Mouse (Mus musculus) kidney, adult 10 weeks (tissue): ENCODE data around the gene Vsig2. TPM values are rescaled to one million over a fixed set of nuclear protein-coding genes. Genes with fewer than 3 reads are reported as not detected.

Experiments
- polyA plus RNA-seq: library from polyadenylated mRNA; stranded (reverse); fragments of 350-450 nt; fragmentation: Illumina TruSeq; extraction: RNeasy Lipid Tissue Mini Kit (QIAGEN cat#74804); gene quantifications from one replicate; pipeline ENCODE4 v1.2.3, GENCODE M21; 2014; ENCODE audit warnings: low read depth, low replicate concordance

Gene Vsig2
- 0.81 TPM for polyA plus RNA-seq

DNA sequence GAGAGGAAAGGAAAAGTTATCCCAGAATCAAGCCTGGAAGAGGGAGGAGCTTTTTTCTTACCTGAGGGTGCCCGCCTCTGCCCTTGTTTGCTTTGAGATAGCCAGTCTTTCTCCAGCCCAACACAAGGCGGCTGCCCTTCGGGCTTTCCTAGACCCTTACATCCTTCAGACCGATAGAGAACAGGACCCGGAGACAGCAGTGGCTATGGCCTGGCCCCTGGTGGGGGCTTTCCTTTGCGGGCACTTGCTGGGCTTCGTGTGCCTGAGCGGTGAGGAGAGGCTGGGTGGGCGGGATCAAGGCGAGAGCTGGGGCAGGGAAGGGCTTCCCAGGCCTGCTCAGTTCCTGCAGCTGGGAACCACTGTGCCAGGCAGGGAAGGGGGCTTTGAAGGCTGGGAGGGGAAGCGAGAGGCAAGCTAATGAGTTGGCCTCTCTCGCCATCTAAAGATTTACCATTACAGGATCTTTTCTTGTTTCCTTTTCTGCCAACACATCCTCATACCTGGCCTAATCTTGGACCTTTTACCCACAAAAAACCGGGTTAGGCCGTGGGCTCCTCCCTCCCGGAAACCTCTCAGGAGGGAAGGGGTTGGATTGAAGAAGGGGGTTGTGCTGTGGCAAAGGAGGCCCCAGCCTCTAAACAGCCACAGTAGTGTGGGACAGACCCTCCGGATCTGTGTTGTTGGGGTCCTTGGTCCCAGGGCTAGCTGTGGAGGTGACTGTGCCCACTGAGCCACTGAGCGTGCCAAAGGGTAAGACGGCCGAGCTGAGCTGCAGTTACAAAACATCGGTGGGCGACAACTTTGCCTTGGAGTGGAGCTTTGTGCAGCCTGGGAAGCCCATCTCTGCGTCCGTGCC is at the start of gene Vsig2:
Vsig2 (plus strand) TSS at position 86 of the 856 bp plus-strand sequence.

DNA sequence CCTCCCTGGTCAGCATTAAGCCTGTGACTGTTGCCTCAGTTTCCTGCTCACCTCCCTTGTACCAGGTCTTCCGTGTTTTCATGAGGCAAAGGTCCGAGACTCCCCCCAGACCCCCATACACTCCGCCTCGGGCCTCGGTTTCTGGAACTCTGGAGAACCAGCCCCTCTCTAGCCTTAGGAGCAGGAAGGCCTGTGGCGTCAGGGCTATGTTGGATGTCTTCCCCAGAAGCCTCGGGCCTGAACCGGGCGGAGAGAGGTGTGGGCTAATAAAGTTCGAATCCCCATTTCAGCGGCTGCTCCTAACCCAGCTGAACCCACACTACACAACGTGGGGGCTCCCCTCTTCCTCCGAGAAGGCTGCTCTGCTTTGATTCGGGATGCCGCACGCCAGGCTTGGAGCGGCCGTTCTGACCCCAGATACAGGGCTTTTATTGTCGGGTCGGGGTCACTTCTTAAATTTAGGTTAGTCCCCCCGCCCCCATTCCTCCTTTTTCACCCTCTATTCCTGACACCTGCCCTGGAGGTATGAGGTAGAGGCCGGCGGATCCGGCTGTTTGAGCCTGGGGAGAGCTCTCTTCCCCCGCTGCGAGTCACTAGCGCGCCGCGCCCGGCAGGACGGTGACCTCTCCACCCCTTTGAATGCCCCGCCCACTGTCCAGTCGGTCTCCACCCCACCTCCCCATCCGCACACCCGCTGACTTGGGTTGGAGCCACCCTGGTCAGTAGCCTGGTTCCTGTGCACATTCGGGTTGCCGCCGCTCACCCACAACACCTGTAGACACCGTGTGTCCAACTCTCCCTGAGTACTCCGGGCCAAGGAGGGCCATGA is 11.4 kb upstream of the Vsig2 start, which contains the start of gene Esam:
Esam (plus strand) TSS at position 683 of the 829 bp plus-strand sequence.

DNA sequence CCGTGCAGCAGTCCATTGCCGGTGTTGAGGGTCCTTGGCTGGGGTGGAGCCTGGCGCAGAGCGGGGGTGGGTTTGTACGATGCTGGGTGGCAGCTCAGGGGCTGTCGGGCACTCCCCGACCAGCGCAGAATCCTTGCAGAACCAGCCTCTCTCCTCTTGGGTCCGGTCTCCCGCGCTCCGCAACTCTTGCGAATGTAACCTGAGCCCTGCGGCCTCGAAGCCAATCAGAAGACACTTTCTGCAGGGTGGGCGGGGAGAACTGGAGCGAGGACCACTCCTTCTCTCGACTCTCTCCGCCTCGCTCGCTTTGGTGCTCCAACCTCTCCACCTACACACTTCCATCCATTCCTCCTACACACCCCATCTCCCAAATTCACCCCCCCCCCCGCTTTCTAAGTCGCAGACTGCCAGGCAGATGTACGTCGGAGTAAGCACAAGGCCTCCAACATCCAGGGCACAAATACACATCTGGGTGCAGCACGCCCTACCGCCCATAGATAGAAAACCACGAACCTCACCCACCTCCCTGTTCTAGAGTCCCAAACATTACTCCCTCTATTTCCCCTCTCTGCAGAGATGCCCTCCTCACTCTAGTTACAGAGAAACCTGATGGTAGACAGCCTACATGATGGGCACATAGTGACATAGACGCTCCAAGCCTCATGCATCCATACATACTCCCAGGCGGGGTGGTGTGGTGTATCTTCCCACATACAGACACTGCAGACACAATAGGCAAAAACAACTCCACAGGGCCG is 13.7 kb downstream of the Vsig2 start, which contains the start of gene Nrgn:
Nrgn (minus strand) TSS at position 369 of the 758 bp plus-strand sequence.

DNA sequence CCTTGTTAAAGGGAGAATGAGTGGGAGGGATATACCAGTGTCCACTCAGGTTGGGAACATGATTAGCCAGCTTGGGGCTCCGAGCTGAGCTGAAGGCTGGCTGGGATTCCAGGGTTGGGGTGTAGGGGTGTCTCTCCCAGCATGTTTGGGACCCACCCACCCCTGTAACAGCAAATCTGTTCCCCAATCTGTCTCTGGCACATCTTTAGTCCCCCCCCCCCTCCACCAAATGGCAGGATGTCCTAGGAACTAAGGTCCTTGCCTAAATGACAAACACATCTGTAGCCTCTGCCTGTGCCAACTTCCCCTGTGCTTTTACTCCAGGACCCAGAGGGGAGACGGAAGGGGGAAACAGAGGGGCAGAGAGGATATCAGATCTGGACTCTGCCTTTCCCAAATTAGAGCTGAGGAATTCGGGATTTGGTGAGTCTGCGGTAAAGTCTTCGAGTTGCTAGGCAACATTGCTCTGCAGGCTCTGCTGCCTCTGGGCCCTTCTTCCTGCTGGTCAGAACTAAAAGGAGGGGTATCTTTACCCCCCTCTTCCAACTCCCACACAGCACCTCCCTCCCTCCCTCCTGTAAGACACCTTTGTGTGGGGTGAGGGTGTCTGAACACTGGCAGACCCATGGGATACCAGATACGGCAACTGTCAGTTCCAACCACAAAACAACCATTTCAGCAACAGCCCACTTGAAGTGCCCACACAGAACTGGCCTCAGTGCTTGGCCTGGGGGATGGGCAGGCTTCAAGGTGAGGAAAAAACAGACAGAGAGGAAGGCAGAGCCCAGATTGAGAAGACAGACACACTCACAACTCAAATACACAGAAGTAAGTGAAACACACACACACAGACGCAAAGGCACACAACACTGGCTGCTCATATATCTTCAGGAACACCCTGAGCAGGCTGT is 16.0 kb downstream of the Vsig2 start, which contains the start of gene Siae:
Siae (plus strand) TSS at position 861 of the 911 bp plus-strand sequence.

Other genes with a start within 250 kb of the Vsig2 start
- 4.8 TPM for gene Ccdc15, start 190.8 kb upstream of the Vsig2 start, polyA plus RNA-seq
- not detected for gene Hepacam, start 171.9 kb upstream of the Vsig2 start, polyA plus RNA-seq
- gene Robo4, start 137.4 kb upstream of the Vsig2 start, polyA plus RNA-seq = 1.3 TPM
- 0.44 TPM for gene Robo3, start 106.0 kb upstream of the Vsig2 start, polyA plus RNA-seq
- 25.3 TPM for gene Msantd2, start 49.9 kb upstream of the Vsig2 start, polyA plus RNA-seq
- 8.1 TPM for gene Esam, start 11.2 kb upstream of the Vsig2 start, polyA plus RNA-seq
- gene Nrgn, start 13.6 kb downstream of the Vsig2 start, polyA plus RNA-seq = 0.32 TPM
- gene Siae, start 16.4 kb downstream of the Vsig2 start, polyA plus RNA-seq = 36.8 TPM
- 52.4 TPM for gene Spa17, start 74.5 kb downstream of the Vsig2 start, polyA plus RNA-seq
- gene Tbrg1, start 118.1 kb downstream of the Vsig2 start, polyA plus RNA-seq = 12.4 TPM
- not detected for gene Panx3, start 130.0 kb downstream of the Vsig2 start, polyA plus RNA-seq
- not detected for gene Olfr160, start 177.0 kb downstream of the Vsig2 start, polyA plus RNA-seq
- not detected for gene Olfr874, start 205.9 kb downstream of the Vsig2 start, polyA plus RNA-seq
- gene Olfr875, start 232.6 kb downstream of the Vsig2 start, polyA plus RNA-seq = not detected